8 mouse cellular contexts compared by ENCODE assay signal in the genomic region with DNA sequence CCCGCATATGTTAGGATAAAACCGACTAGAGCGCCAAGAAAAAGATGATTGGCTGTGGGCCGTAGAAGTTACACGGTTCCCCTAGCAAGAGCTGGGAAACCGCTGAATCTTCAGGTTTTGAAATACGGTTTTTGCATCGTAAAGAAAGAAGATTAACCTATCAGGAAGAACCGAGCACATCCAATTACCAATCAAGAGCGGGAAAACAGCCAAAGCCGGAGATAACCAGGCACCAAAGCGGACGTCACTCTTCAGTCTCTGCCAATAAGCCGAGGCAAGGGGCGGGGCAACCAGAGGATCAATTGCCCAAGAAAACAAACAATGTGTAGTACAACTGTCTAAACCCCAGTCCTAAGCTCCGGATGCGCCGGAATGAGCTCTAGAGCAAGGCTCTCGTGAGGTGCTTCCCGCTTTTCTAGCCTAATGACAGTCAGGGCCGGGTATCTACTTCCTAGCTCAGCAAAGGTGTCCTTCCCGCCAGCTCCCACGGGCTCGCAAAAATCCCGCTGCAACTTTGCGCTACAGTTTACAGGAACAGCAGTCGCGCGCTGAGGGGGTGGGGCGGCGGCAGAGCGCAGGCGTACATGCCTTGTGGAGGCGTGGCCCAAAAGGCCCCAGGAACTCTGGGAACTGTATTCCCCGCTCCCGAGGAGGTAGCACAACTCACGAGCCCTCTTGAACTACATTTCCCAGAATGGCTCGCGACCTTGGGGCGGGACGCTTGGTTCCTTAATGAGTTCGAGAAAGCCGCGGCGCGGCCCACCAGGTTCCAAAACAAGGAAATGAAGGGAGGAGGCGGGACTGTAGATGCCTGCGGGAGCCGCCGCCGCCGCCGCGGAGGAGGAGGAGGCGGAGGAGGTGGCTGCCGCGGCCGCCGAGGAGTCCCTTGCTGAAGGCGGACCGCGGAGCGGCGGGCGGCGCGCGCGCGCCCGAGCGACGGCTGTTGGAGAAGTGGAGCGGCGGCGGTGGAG. TPM values are rescaled to one million over a fixed set of nuclear protein-coding genes. Genes with fewer than 3 reads are reported as not detected.
DNase-seq lines count a peak whose midpoint lies in the region; ATAC-seq and TF ChIP-seq lines count a peak whose summit lies in the region.

No protein-coding gene starts in this region.

- H3K4me2 ChIP-seq in lung, postnatal 0 days (replicated peaks; ENCODE audit: low read depth, low read length) = peak overlapping the region; percentile 88

- peak; percentile 47 for TF ChIP-seq EP300 in lung, postnatal 0 days (IDR thresholded peaks at IDR 0.05)

- WGBS in hindbrain, embryonic 10.5 days = under 1% methylated on average over 76 of the region's 76 CpGs
- WGBS in lung, postnatal 0 days = 1% methylated on average over 62 of the region's 76 CpGs

- DNase-seq in MN1 (ENCODE audit: low spot score) = peak; percentile 100
- peak; percentile 99 for DNase-seq in cerebellum, adult 9-10 months
- DNase-seq in hindbrain, embryonic 10.5 days (ENCODE audit: low spot score) = peak; percentile 98
- DNase-seq in layer of hippocampus, adult 9-11 months = peak; percentile 99
- DNase-seq in lung, postnatal 0 days (ENCODE audit: low spot score) = peak; percentile 100
- DNase-seq in ovary, postnatal 14 days (ENCODE audit: low spot score) = peak; percentile 91
- peak; percentile 97 for DNase-seq in thymus, postnatal 14 days

- no peaks in the 10 kb centered on the region for H3K9me3 ChIP-seq in hindbrain, embryonic 10.5 days
- H3K9me3 ChIP-seq in lung, postnatal 0 days (ENCODE audit: low read length) = no peaks in the 10 kb centered on the region

- H3K4me3 ChIP-seq in hindbrain, embryonic 10.5 days = peak overlapping the region; percentile 92
- peak overlapping the region; percentile 91 for H3K4me3 ChIP-seq in lung, postnatal 0 days (ENCODE audit: low read depth, low read length)

- H3K4me1 ChIP-seq in hindbrain, embryonic 10.5 days (replicated peaks) = peaks cover 24% of the 10 kb centered on the region
- H3K4me1 ChIP-seq in lung, postnatal 0 days (ENCODE audit: insufficient read depth, low read depth, low read length) = no peaks in the 10 kb centered on the region; the same call in 1 of the 2 replicates

- no peaks in the 10 kb centered on the region for H3K36me3 ChIP-seq in hindbrain, embryonic 10.5 days
- H3K36me3 ChIP-seq in lung, postnatal 0 days (ENCODE audit: insufficient read depth, low read length) = no peaks in the 10 kb centered on the region

- H3K27me3 ChIP-seq in hindbrain, embryonic 10.5 days (ENCODE audit: insufficient read depth, poor library complexity, severe bottlenecking) = no peaks in the 10 kb centered on the region
- H3K27me3 ChIP-seq in lung, postnatal 0 days (replicated peaks; ENCODE audit: insufficient read depth, low read length) = no peaks in the 10 kb centered on the region

- peak; percentile 92 for ATAC-seq in frontal cortex, adult (ENCODE audit: low TSS enrichment)
- peak; percentile 99 for ATAC-seq in lung, postnatal 0 days

- no peak for TF ChIP-seq CTCF in lung, postnatal 0 days (IDR thresholded peaks at IDR 0.05)

- peak overlapping the region; percentile 71 for H3K9ac ChIP-seq in lung, postnatal 0 days (replicated peaks; ENCODE audit: low read depth)

- H3K27ac ChIP-seq in hindbrain, embryonic 10.5 days = peak overlapping the region; percentile 96
- H3K27ac ChIP-seq in lung, postnatal 0 days (ENCODE audit: low read length) = peak overlapping the region; percentile 93

RNA-seq across cellular contexts. Expression of gene Cdk19, which starts 9.5 kb away (rescaled TPM):
- polyA plus RNA-seq in hindbrain, embryonic 10.5 days (2016; fragmentation: Nextera tagmentation; extraction: Ambion mirVana) = 5.2 and 7.0 TPM in 2 replicates
- polyA plus RNA-seq in lung, postnatal 0 days (2015; fragmentation: Nextera tagmentation; extraction: Ambion mirVana) = 6.7 and 8.4 TPM in 2 replicates

RNA-seq across cellular contexts. Expression of gene Amd1, which starts 46.9 kb away (rescaled TPM):
- polyA plus RNA-seq in hindbrain, embryonic 10.5 days (2016; fragmentation: Nextera tagmentation; extraction: Ambion mirVana) = 59.0 and 74.9 TPM in 2 replicates
- 25.5 and 27.3 TPM in 2 replicates for polyA plus RNA-seq in lung, postnatal 0 days (2015; fragmentation: Nextera tagmentation; extraction: Ambion mirVana)

Comparison
In these comparisons a context has a peak if more than half of its experiments do, and no peak if none do; other contexts are left out.
1. Peak in every context shown above with its lines: DNase-seq, ATAC-seq, H3K4me3 ChIP-seq and H3K27ac ChIP-seq.